ENCODE assay signal across 9 mouse cellular contexts in genomic region chr6:93066553-93067376, GRCm38 (mm10).
DNase-seq lines count a peak whose midpoint lies in the region; ATAC-seq and TF ChIP-seq lines count a peak whose summit lies in the region.
"Had no signal": no experiment of that assay in that cellular context is flagged by ENCODE, and none has a peak within 500 bp of the region (broad histone marks: within the 10 kb centered on the region; RNA-seq: fewer than 3 reads in every experiment).

No protein-coding gene starts in this region.

- TF ChIP-seq CTCF in liver, adult 2 months (IDR thresholded peaks at IDR 0.05; ENCODE audit: low read depth, low read length): no peak

- no peaks in the 10 kb centered on the region for H3K27me3 ChIP-seq in liver, adult 2 months (ENCODE audit: control insufficient read depth, insufficient read depth, low read length)
- H3K27me3 ChIP-seq in hindbrain, embryonic 10.5 days (ENCODE audit: insufficient read depth, poor library complexity, severe bottlenecking): no peaks in the 10 kb centered on the region
- no peaks in the 10 kb centered on the region for H3K27me3 ChIP-seq in midbrain, embryonic 16.5 days (ENCODE audit: control insufficient read depth, insufficient read depth, low read depth, low read length)

- H3K4me2 ChIP-seq in midbrain, embryonic 16.5 days (ENCODE audit: low read length): peak overlapping the region; percentile 10; the same call in 1 of the 2 replicates

- H3K79me2 ChIP-seq in liver, adult 2 months (ENCODE audit: control insufficient read depth, insufficient read depth, low read length): no peaks in the 10 kb centered on the region

- no peaks in the 10 kb centered on the region for H3K4me1 ChIP-seq in liver, adult 2 months (ENCODE audit: control insufficient read depth, insufficient read depth, low read length)
- H3K4me1 ChIP-seq in hindbrain, embryonic 10.5 days (replicated peaks): peaks cover 21% of the 10 kb centered on the region
- H3K4me1 ChIP-seq in midbrain, embryonic 16.5 days (ENCODE audit: control insufficient read depth, insufficient read depth, low read length): 0 out of 2 replicates have a peak, but pooled peaks cover 7% of the 10 kb centered on the region

- no peak for DNase-seq in liver, adult 2 months (ENCODE audit: extremely low read depth, low read depth, low spot score)
- no peak for DNase-seq in liver
- peak; percentile 45 for DNase-seq in embryo, embryonic 9.5 days (ENCODE audit: extremely low spot score)
- peak; percentile 25 for DNase-seq in hindbrain, embryonic 10.5 days (ENCODE audit: low spot score)
- no peak for DNase-seq in T-cell, adult 2 months (ENCODE audit: low spot score)
- DNase-seq in natural killer cell, adult 2 months (ENCODE audit: low spot score in 2 of 2): no peak

- 72% methylated on average over 11 of the region's 11 CpGs for WGBS in liver, adult 2 months
- 48% methylated on average over 11 of the region's 11 CpGs for WGBS in hindbrain, embryonic 10.5 days
- 42% methylated on average over 11 of the region's 11 CpGs for whole genome bisulfite sequencing in midbrain, embryonic 16.5 days

- H3K27ac ChIP-seq in liver, adult 2 months (replicated peaks; ENCODE audit: insufficient read depth, low read depth, low read length): 0 out of 2 replicates have a peak overlapping the region, but pooled peaks have one; percentile 16
- H3K27ac ChIP-seq in hindbrain, embryonic 10.5 days: peak overlapping the region; percentile 57
- no peak overlapping the region for H3K27ac ChIP-seq in midbrain, embryonic 16.5 days (ENCODE audit: low read length)
- H3K27ac ChIP-seq: liver, embryonic 14.5 days had no signal

- H3K4me3 ChIP-seq in liver, adult 2 months (ENCODE audit: insufficient read depth, low read depth, low read length): no peak overlapping the region
- H3K4me3 ChIP-seq in hindbrain, embryonic 10.5 days: no peak overlapping the region
- no peak overlapping the region for H3K4me3 ChIP-seq in midbrain, embryonic 16.5 days (ENCODE audit: low read depth, low read length)

- no peak for TF ChIP-seq POLR2A in liver, adult 2 months (IDR thresholded peaks at IDR 0.05; ENCODE audit: extremely low read depth, insufficient read depth, low read length)

- no peak for ATAC-seq in midbrain, embryonic 16.5 days
- no peak for ATAC-seq in erythroid progenitor cell, adult 5-6 weeks (replicated peaks; ENCODE audit: low FRiP score, poor library complexity, severe bottlenecking)

- no peak overlapping the region for H3K9ac ChIP-seq in liver, adult 2 months (ENCODE audit: low read depth, low read length)
- no peak overlapping the region for H3K9ac ChIP-seq in midbrain, embryonic 16.5 days (ENCODE audit: low read depth, low read length)
- H3K9ac ChIP-seq: liver, embryonic 14.5 days had no signal

- H3K9me3 ChIP-seq in hindbrain, embryonic 10.5 days: no peaks in the 10 kb centered on the region
- H3K9me3 ChIP-seq in midbrain, embryonic 16.5 days (replicated peaks; ENCODE audit: control insufficient read depth, low read length, poor library complexity, severe bottlenecking): no peaks in the 10 kb centered on the region

- no peaks in the 10 kb centered on the region for H3K36me3 ChIP-seq in liver, adult 2 months (ENCODE audit: control insufficient read depth, insufficient read depth, low read length)
- H3K36me3 ChIP-seq in hindbrain, embryonic 10.5 days: no peaks in the 10 kb centered on the region
- H3K36me3 ChIP-seq in midbrain, embryonic 16.5 days (ENCODE audit: control insufficient read depth, insufficient read depth, low read length): no peaks in the 10 kb centered on the region

Comparison
In these comparisons a context has a peak if more than half of its experiments do, and no peak if none do; other contexts are left out.
1. DNase-seq: peak in embryo, embryonic 9.5 days (single experiment) and hindbrain, embryonic 10.5 days (single experiment); none in liver, adult 2 months (single experiment), liver (single experiment), T-cell, adult 2 months (single experiment) and natural killer cell, adult 2 months (0 of 2).